Mouse (Mus musculus): ENCODE results near the gene Slamf1. TPM values are rescaled to one million over a fixed set of nuclear protein-coding genes. Genes with fewer than 3 reads are reported as not detected.
A peak's percentile ranks its signal among the peaks of the same experiment; 100 is the strongest.
"Not testable (repeated sequence)": the region's sequence is repeated elsewhere in the genome, so short reads cannot be mapped to it uniquely, and the experiment has no call there.

Slamf1 gene
- polyA plus RNA-seq, 1 experiment from 2014 or later: 0.25 TPM

DNA sequence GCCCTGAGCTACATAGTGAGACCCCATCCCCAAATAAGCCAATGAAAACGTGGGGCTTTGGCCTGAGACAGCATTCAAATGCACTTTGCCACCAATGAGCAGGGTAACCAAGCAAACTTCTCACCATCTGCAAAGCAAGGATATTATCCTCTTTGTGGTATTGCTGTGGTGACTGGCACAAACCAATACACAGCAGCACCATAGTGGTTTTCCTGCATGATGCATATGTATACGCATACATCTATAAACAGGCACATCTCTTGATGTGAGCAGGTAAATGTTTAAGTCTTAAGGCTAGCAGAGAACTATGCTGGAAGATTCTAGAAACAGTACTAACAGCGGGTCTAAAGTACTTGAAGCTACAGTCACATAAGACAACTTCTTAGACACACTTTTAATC, 22.5 kb downstream of the Slamf1 start:
- ATAC-seq (ENCODE audit: low FRiP score) (no peak), DNase-seq (ENCODE audit: low spot score) (no peak)
- no peak overlapping the region for H3K27ac ChIP-seq (ENCODE audit: low read depth, low read length)
- no peak overlapping the region for H3K4me3 ChIP-seq (ENCODE audit: low read depth, low read length)
- no peak overlapping the region for H3K9ac ChIP-seq (ENCODE audit: low read depth, low read length)
- no peak overlapping the region for H3K4me2 ChIP-seq (replicated peaks; ENCODE audit: low read depth, low read length)
- H3K36me3 ChIP-seq (ENCODE audit: control insufficient read depth, insufficient read depth, low read length): no peaks in the 10 kb centered on the region
- no peaks in the 10 kb centered on the region for H3K27me3 ChIP-seq (ENCODE audit: control insufficient read depth, insufficient read depth, low read length)
- WGBS: 79% methylated on average over 3 of the region's 3 CpGs
- H3K9me3 ChIP-seq (ENCODE audit: control insufficient read depth, low read length): no peaks in the 10 kb centered on the region
- no peaks in the 10 kb centered on the region for H3K4me1 ChIP-seq (replicated peaks; ENCODE audit: control insufficient read depth, insufficient read depth, low read length)

GRCm38 (mm10) chr1:171791491-171791890, 24.6 kb downstream of the Slamf1 start:
- WGBS: 89% methylated on average over 3 of the region's 3 CpGs
- Histone ChIP-seq H3K27ac (ENCODE audit: low read depth, low read length) (no peak overlapping the region), H3K36me3 (ENCODE audit: control insufficient read depth, insufficient read depth, low read length) (no peaks in the 10 kb centered on the region), H3K4me2 (replicated peaks; ENCODE audit: low read depth, low read length) (no peak overlapping the region), H3K4me1 (replicated peaks; ENCODE audit: control insufficient read depth, insufficient read depth, low read length) (no peaks in the 10 kb centered on the region), H3K4me3 (ENCODE audit: low read depth, low read length) (no peak overlapping the region), H3K9me3 (ENCODE audit: control insufficient read depth, low read length) (no peaks in the 10 kb centered on the region), H3K27me3 (ENCODE audit: control insufficient read depth, insufficient read depth, low read length) (no peaks in the 10 kb centered on the region), H3K9ac (ENCODE audit: low read depth, low read length) (no peak overlapping the region)
- ATAC-seq (ENCODE audit: low FRiP score): no peak
- no peak for DNase-seq (ENCODE audit: low spot score)

- no peak overlapping the region for H3K27ac ChIP-seq (ENCODE audit: low read depth, low read length)
- no peak overlapping the region for H3K4me3 ChIP-seq (ENCODE audit: low read depth, low read length)
- no peaks in the 10 kb centered on the region for H3K27me3 ChIP-seq (ENCODE audit: control insufficient read depth, insufficient read depth, low read length)
- no peak for DNase-seq (ENCODE audit: low spot score)
- H3K9me3 ChIP-seq (ENCODE audit: control insufficient read depth, low read length): no peaks in the 10 kb centered on the region
- no peaks in the 10 kb centered on the region for H3K36me3 ChIP-seq (ENCODE audit: control insufficient read depth, insufficient read depth, low read length)
- no peak overlapping the region for H3K9ac ChIP-seq (ENCODE audit: low read depth, low read length)
- WGBS: 82% methylated on average over 2 of the region's 2 CpGs
- no peaks in the 10 kb centered on the region for H3K4me1 ChIP-seq (replicated peaks; ENCODE audit: control insufficient read depth, insufficient read depth, low read length)
- no peak for ATAC-seq (ENCODE audit: low FRiP score)
- H3K4me2 ChIP-seq (replicated peaks; ENCODE audit: low read depth, low read length): no peak overlapping the region
Measured at GRCm38 (mm10) chr1:171796185-171796584, 29.3 kb downstream of the Slamf1 start.

DNA sequence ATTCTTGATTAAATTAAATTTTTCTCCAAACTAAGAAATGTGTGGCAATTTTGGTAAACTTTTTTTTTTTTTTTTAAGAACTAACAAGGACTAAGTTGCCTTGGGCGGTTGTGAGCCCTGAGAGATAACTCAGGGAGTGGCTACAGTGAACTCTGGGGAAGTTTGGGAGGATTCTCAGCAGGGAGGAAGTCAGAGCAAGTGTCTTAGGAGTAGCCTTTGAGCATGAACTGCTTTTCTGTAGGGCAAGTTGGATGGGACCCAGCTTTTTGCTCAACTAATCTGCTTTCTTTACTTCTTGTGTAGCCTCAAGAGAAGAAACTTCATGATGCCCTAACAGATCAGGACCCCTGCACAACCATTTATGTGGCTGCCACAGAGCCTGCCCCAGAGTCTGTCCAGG, 30.9 kb downstream of the Slamf1 start:
- H3K36me3 ChIP-seq (ENCODE audit: control insufficient read depth, insufficient read depth, low read length): no peaks in the 10 kb centered on the region
- no peak overlapping the region for H3K4me2 ChIP-seq (replicated peaks; ENCODE audit: low read depth, low read length)
- DNase-seq (ENCODE audit: low spot score): no peak
- no peaks in the 10 kb centered on the region for H3K4me1 ChIP-seq (replicated peaks; ENCODE audit: control insufficient read depth, insufficient read depth, low read length)
- no peaks in the 10 kb centered on the region for H3K27me3 ChIP-seq (ENCODE audit: control insufficient read depth, insufficient read depth, low read length)
- WGBS: 63% methylated on average over 1 of the region's 1 CpGs
- no peak overlapping the region for H3K27ac ChIP-seq (ENCODE audit: low read depth, low read length)
- no peak for ATAC-seq (ENCODE audit: low FRiP score)
- H3K4me3 ChIP-seq (ENCODE audit: low read depth, low read length): no peak overlapping the region
- H3K9ac ChIP-seq (ENCODE audit: low read depth, low read length): no peak overlapping the region
- no peaks in the 10 kb centered on the region for H3K9me3 ChIP-seq (ENCODE audit: control insufficient read depth, low read length)

DNA sequence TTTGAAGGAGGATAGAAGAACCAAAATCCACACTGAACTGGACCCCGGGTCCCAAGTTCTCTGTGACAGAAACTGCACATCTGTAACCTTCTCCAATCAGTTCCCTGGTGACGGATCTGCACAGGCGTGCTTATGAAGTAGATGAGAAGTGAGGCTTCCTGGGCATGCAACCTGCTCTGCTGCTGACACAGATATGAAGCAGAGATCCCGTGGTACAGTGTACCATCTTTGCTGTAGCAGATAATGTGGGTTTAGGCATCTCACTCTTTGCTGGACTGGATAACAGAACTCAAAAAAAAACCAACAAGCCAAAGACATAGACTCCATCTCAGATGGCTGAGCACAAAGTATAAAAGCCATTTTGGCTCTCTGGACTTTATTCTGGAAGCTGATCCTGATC, 32.7 kb downstream of the Slamf1 start:
- H3K4me1 ChIP-seq (replicated peaks; ENCODE audit: control insufficient read depth, insufficient read depth, low read length): no peaks in the 10 kb centered on the region
- H3K4me3 ChIP-seq (ENCODE audit: low read depth, low read length): no peak overlapping the region
- DNase-seq (ENCODE audit: low spot score) (no peak), ATAC-seq (ENCODE audit: low FRiP score) (no peak)
- no peaks in the 10 kb centered on the region for H3K9me3 ChIP-seq (ENCODE audit: control insufficient read depth, low read length)
- no peak overlapping the region for H3K9ac ChIP-seq (ENCODE audit: low read depth, low read length)
- no peak overlapping the region for H3K27ac ChIP-seq (ENCODE audit: low read depth, low read length)
- WGBS: 78% methylated on average over 4 of the region's 4 CpGs
- no peaks in the 10 kb centered on the region for H3K27me3 ChIP-seq (ENCODE audit: control insufficient read depth, insufficient read depth, low read length)
- H3K36me3 ChIP-seq (ENCODE audit: control insufficient read depth, insufficient read depth, low read length): no peaks in the 10 kb centered on the region
- no peak overlapping the region for H3K4me2 ChIP-seq (replicated peaks; ENCODE audit: low read depth, low read length)

GRCm38 (mm10) chr1:171811048-171811447, 44.1 kb downstream of the Slamf1 start:
- H3K4me1 ChIP-seq (replicated peaks; ENCODE audit: control insufficient read depth, insufficient read depth, low read length); DNase-seq (ENCODE audit: low spot score): not testable (repeated sequence)
- WGBS: 83% methylated on average over 1 of the region's 1 CpGs

DNA sequence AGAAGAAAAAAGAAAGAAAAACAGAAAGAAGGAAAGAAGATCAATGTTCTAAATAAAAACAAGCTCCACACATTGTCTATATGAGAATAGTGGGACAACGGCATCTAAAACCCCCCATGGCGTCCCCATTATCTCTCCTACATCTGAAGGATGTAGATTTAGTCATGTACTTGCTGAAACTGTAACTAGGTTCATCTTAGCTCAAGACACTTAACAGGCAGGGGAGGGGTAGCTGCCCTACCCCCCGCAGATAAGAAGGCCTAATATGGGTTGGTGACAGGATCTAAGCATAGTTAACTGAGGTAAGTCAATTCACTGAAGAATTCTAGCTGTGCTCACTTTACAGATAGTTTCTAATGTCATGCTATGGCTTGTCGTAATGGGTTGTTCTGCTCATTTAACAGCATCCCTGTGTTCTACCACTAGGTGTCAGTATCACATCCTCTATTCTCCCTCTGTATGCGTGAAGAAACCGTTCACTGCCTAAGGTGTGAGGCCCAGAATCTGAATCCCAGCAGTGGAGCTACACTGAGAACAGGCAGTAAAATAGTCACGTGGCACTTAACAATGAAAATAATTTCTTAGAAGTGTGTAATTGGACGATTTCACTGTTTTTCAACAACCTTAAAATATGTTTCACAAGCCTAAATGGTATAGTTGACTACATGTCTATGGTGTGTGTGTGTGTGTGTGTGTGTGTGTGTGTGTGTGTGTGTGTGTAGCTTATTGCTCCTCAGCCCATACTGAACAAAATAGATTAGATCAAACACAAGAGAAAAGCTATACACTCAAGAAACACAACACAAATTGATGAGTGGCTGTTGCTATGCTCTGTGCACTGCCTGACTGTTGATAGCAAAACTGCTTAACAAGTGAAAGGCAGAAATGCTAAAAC, 48.9 kb downstream of the Slamf1 start:
- Histone ChIP-seq H3K4me2 (replicated peaks; ENCODE audit: low read depth, low read length) (no peak overlapping the region), H3K27me3 (ENCODE audit: control insufficient read depth, insufficient read depth, low read length) (no peaks in the 10 kb centered on the region), H3K27ac (ENCODE audit: low read depth, low read length) (no peak overlapping the region), H3K4me3 (ENCODE audit: low read depth, low read length) (no peak overlapping the region), H3K36me3 (ENCODE audit: control insufficient read depth, insufficient read depth, low read length) (no peaks in the 10 kb centered on the region), H3K9me3 (ENCODE audit: control insufficient read depth, low read length) (no peaks in the 10 kb centered on the region), H3K4me1 (replicated peaks; ENCODE audit: control insufficient read depth, insufficient read depth, low read length) (no peaks in the 10 kb centered on the region), H3K9ac (ENCODE audit: low read depth, low read length) (no peak overlapping the region)
- WGBS: 12% methylated on average over 8 of the region's 8 CpGs
- DNase-seq (ENCODE audit: low spot score) (peak; percentile 74), ATAC-seq (ENCODE audit: low FRiP score) (peak; percentile 93)

More at GRCm38 (mm10) chr1:171811048-171811447, 44.1 kb downstream of the Slamf1 start:
- H3K9me3 ChIP-seq (ENCODE audit: control insufficient read depth, low read length); H3K4me3 ChIP-seq (ENCODE audit: low read depth, low read length); H3K36me3 ChIP-seq (ENCODE audit: control insufficient read depth, insufficient read depth, low read length); ATAC-seq (ENCODE audit: low FRiP score); H3K9ac ChIP-seq (ENCODE audit: low read depth, low read length); H3K4me2 ChIP-seq (replicated peaks; ENCODE audit: low read depth, low read length); H3K27me3 ChIP-seq (ENCODE audit: control insufficient read depth, insufficient read depth, low read length); H3K27ac ChIP-seq (ENCODE audit: low read depth, low read length): not testable (repeated sequence)

- Histone ChIP-seq H3K9me3 (ENCODE audit: control insufficient read depth, low read length) (no peaks in the 10 kb centered on the region), H3K4me1 (replicated peaks; ENCODE audit: control insufficient read depth, insufficient read depth, low read length) (no peaks in the 10 kb centered on the region), H3K4me3 (ENCODE audit: low read depth, low read length) (no peak overlapping the region), H3K36me3 (ENCODE audit: control insufficient read depth, insufficient read depth, low read length) (no peaks in the 10 kb centered on the region), H3K4me2 (replicated peaks; ENCODE audit: low read depth, low read length) (no peak overlapping the region), H3K27me3 (ENCODE audit: control insufficient read depth, insufficient read depth, low read length) (no peaks in the 10 kb centered on the region), H3K9ac (ENCODE audit: low read depth, low read length) (no peak overlapping the region), H3K27ac (ENCODE audit: low read depth, low read length) (no peak overlapping the region)
- ATAC-seq (ENCODE audit: low FRiP score) (no peak), DNase-seq (ENCODE audit: low spot score) (no peak)
- 86% methylated on average over 4 of the region's 4 CpGs for WGBS
Measured at GRCm38 (mm10) chr1:171816991-171817390, 50.1 kb downstream of the Slamf1 start.

DNA sequence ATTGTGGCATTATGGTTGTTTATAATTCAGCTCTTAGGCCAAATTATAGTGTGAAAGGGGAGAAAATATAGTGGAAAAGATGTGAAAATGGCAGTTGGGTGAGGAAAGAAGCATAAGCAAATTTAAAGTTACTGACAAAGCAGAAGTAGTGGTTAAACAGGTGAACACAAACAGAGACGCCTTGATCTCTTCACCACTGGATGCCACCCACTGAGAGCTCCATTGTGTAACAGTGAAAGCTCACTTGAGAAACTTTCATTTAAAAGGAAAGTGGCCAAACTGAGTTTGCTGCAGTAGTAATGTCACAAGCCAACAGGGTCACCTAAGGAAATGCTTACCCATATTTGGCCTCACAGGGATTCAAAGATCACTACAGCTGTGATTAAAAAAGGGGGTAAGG, 54.4 kb downstream of the Slamf1 start:
- H3K27me3 ChIP-seq (ENCODE audit: control insufficient read depth, insufficient read depth, low read length): no peaks in the 10 kb centered on the region
- DNase-seq (ENCODE audit: low spot score): no peak
- no peak for ATAC-seq (ENCODE audit: low FRiP score)
- H3K36me3 ChIP-seq (ENCODE audit: control insufficient read depth, insufficient read depth, low read length): no peaks in the 10 kb centered on the region
- no peak overlapping the region for H3K4me2 ChIP-seq (replicated peaks; ENCODE audit: low read depth, low read length)
- no peak overlapping the region for H3K27ac ChIP-seq (ENCODE audit: low read depth, low read length)
- 14% methylated on average over 1 of the region's 1 CpGs for WGBS
- no peaks in the 10 kb centered on the region for H3K4me1 ChIP-seq (replicated peaks; ENCODE audit: control insufficient read depth, insufficient read depth, low read length)
- H3K9me3 ChIP-seq (ENCODE audit: control insufficient read depth, low read length): no peaks in the 10 kb centered on the region
- H3K4me3 ChIP-seq (ENCODE audit: low read depth, low read length): no peak overlapping the region
- H3K9ac ChIP-seq (ENCODE audit: low read depth, low read length): no peak overlapping the region

Measured in hindbrain, embryonic 11.5 days (tissue).